Mouse (Mus musculus) MEL (cell line): ENCODE data around the gene Mob3a. TPM values are rescaled to one million over a fixed set of nuclear protein-coding genes. Genes with fewer than 3 reads are reported as not detected.

Experiments
- DNase-seq: peaks from one replicate; pipeline ENCODE4 v3.0.0; 2011; ENCODE audit warnings: low read depth, low spot score
- H3K27ac ChIP-seq: 2 replicates; pipeline ENCODE4 v1.5.1; 2012; ENCODE audit warnings: low read depth, mild to moderate bottlenecking, control low read depth, low read length, moderate library complexity; ENCODE audit not compliant: control insufficient read depth
- H3K27me3 ChIP-seq, 2 experiments: fragments of 150-350 bp in 1 of 2; sonication (generic) in 1 of 2; 2 replicates each; pipeline ENCODE4 v1.6.1; 2012; ENCODE audit warnings: low read length in 2 of 2, mild to moderate bottlenecking in 2 of 2, improper control_type of control experiment in 1 of 2, moderate library complexity in 1 of 2; ENCODE audit not compliant: insufficient read depth in 2 of 2, control insufficient read depth in 1 of 2
- H3K36me3 ChIP-seq, 2 experiments: 2 replicates each; pipeline ENCODE4 v1.6.1; 2012 to 2014; ENCODE audit warnings: low read length in 2 of 2, improper control_type of control experiment in 1 of 2, inconsistent platforms in 1 of 2, mild to moderate bottlenecking in 1 of 2; ENCODE audit not compliant: insufficient read depth in 2 of 2, control insufficient read depth in 1 of 2
- H3K4me1 ChIP-seq, 2 experiments: fragments of 150-350 bp in 1 of 2; sonication (generic) in 1 of 2; 2 replicates each; pipeline ENCODE4 v1.6.1; 2012; ENCODE audit warnings: low read length in 2 of 2, improper control_type of control experiment in 1 of 2, mild to moderate bottlenecking in 1 of 2; ENCODE audit not compliant: insufficient read depth in 2 of 2, control insufficient read depth in 1 of 2
- H3K4me3 ChIP-seq, 2 experiments: fragments of 150-350 bp in 1 of 2; sonication (generic) in 1 of 2; 2 replicates each; pipeline ENCODE4 v1.5.1; 2012; ENCODE audit warnings: low read depth in 2 of 2, low read length in 2 of 2, mild to moderate bottlenecking in 2 of 2, moderate library complexity in 2 of 2, control low read depth in 1 of 2, improper control_type of control experiment in 1 of 2; ENCODE audit not compliant: control insufficient read depth in 1 of 2, insufficient read depth in 1 of 2
- H3K79me2 ChIP-seq: 2 replicates; pipeline ENCODE4 v1.6.1; 2012; ENCODE audit warnings: mild to moderate bottlenecking, low read length, moderate library complexity; ENCODE audit not compliant: control insufficient read depth, poor library complexity, insufficient read depth
- H3K9ac ChIP-seq: 2 replicates; pipeline ENCODE4 v1.6.1; 2012; ENCODE audit warnings: low read depth, mild to moderate bottlenecking, control low read depth, low read length, moderate library complexity; ENCODE audit not compliant: control insufficient read depth, poor library complexity, severe bottlenecking
- H3K9me3 ChIP-seq: fragments of 150-350 bp; sonication (generic); replicated peaks from 2 replicates; pipeline ENCODE4 v1.6.1; 2012; ENCODE audit warnings: mild to moderate bottlenecking, low read length, improper control_type of control experiment, moderate library complexity; ENCODE audit not compliant: insufficient read depth
- CHD2 ChIP-seq: IDR thresholded peaks from 2 replicates; pipeline ENCODE4 v1.6.1; 2011; ENCODE audit warnings: low read length, improper control_type of control experiment
- ELF1 ChIP-seq: IDR thresholded peaks from 2 replicates; pipeline ENCODE4 v1.6.1; 2014; ENCODE audit warnings: low read depth, mild to moderate bottlenecking, inconsistent platforms, low read length, improper control_type of control experiment, moderate library complexity
- EP300 ChIP-seq, 2 experiments: IDR thresholded peaks; 2 replicates each; pipeline ENCODE4 v1.6.1; 2011; ENCODE audit warnings: improper control_type of control experiment in 2 of 2, low read length in 2 of 2, low read depth in 1 of 2, mild to moderate bottlenecking in 1 of 2
- GATA1 ChIP-seq: IDR thresholded peaks from 2 replicates; pipeline ENCODE4 v1.6.1; 2011; ENCODE audit warnings: low read depth, low read length, improper control_type of control experiment
- KAT2A ChIP-seq: conservative IDR thresholded peaks from 2 replicates; pipeline ENCODE4 v1.6.1; 2012; ENCODE audit warnings: low read depth, low read length, improper control_type of control experiment, inconsistent platforms
- MAX ChIP-seq: IDR thresholded peaks from 2 replicates; pipeline ENCODE4 v1.6.1; 2011; ENCODE audit warnings: low read length, improper control_type of control experiment
- MAZ ChIP-seq: IDR thresholded peaks from 2 replicates; pipeline ENCODE4 v1.6.1; 2012; ENCODE audit warnings: low read depth, mild to moderate bottlenecking, inconsistent platforms, low read length, improper control_type of control experiment
- MXI1 ChIP-seq: IDR thresholded peaks from 2 replicates; pipeline ENCODE4 v1.6.1; 2011; ENCODE audit warnings: mild to moderate bottlenecking, low read depth, low read length, improper control_type of control experiment
- MYC ChIP-seq: IDR thresholded peaks from 2 replicates; pipeline ENCODE4 v1.6.1; 2011; ENCODE audit warnings: low read depth, mild to moderate bottlenecking, low read length, improper control_type of control experiment, moderate library complexity
- NELFE ChIP-seq: IDR thresholded peaks from 2 replicates; pipeline ENCODE4 v1.6.1; 2011; ENCODE audit warnings: low read depth, low read length, improper control_type of control experiment
- NRF1 ChIP-seq: IDR thresholded peaks from 2 replicates; pipeline ENCODE4 v1.6.1; 2014; ENCODE audit warnings: low read depth, mild to moderate bottlenecking, inconsistent platforms, low read length, improper control_type of control experiment, moderate library complexity; ENCODE audit not compliant: poor library complexity, insufficient read depth, severe bottlenecking
- POLR2A ChIP-seq, 2 experiments: IDR thresholded peaks; 2 replicates each; pipeline ENCODE4 v1.6.1; 2011 to 2012; ENCODE audit warnings: low read length in 2 of 2, mild to moderate bottlenecking in 2 of 2, control low read depth in 1 of 2, improper control_type of control experiment in 1 of 2, low read depth in 1 of 2, moderate library complexity in 1 of 2; ENCODE audit not compliant: control insufficient read depth in 1 of 2, insufficient read depth in 1 of 2, poor library complexity in 1 of 2
- RCOR1 ChIP-seq: IDR thresholded peaks from 2 replicates; pipeline ENCODE4 v1.6.1; 2012; ENCODE audit warnings: low read depth, mild to moderate bottlenecking, inconsistent platforms, low read length, improper control_type of control experiment
- SIN3A ChIP-seq: IDR thresholded peaks from 2 replicates; pipeline ENCODE4 v1.6.1; 2012; ENCODE audit warnings: low read length, improper control_type of control experiment, inconsistent platforms
- TAL1 ChIP-seq: IDR thresholded peaks from 2 replicates; pipeline ENCODE4 v1.6.1; 2012; ENCODE audit warnings: mild to moderate bottlenecking, inconsistent platforms, low read length, moderate library complexity, mixed read lengths
- TBP ChIP-seq: IDR thresholded peaks from 2 replicates; pipeline ENCODE4 v1.8.0; 2011; ENCODE audit warnings: low read depth, low read length, improper control_type of control experiment
- UBTF ChIP-seq: IDR thresholded peaks from 2 replicates; pipeline ENCODE4 v1.6.1; 2012; ENCODE audit warnings: low read depth, mild to moderate bottlenecking, inconsistent platforms, low read length, improper control_type of control experiment, moderate library complexity, borderline replicate concordance; ENCODE audit not compliant: insufficient read depth
- USF1 ChIP-seq: IDR thresholded peaks from 2 replicates; pipeline ENCODE4 v1.6.1; 2014; ENCODE audit warnings: low read depth, mild to moderate bottlenecking, inconsistent platforms, low read length, improper control_type of control experiment, moderate library complexity
- ZC3H11A ChIP-seq: IDR thresholded peaks from 2 replicates; pipeline ENCODE4 v1.6.1; 2012; ENCODE audit warnings: low read depth, mild to moderate bottlenecking, inconsistent platforms, low read length, improper control_type of control experiment
- ZKSCAN1 ChIP-seq: IDR thresholded peaks from 2 replicates; pipeline ENCODE4 v1.6.1; 2012; ENCODE audit warnings: low read depth, mild to moderate bottlenecking, inconsistent platforms, low read length, improper control_type of control experiment, moderate library complexity
- ZMIZ1 ChIP-seq: IDR thresholded peaks from 2 replicates; pipeline ENCODE4 v1.6.1; 2012; ENCODE audit warnings: low read depth, mild to moderate bottlenecking, inconsistent platforms, low read length, improper control_type of control experiment, moderate library complexity
- polyA plus RNA-seq, 2 experiments: library from polyadenylated mRNA; stranded (reverse) in 1 of 2; unstranded in 1 of 2; fragments of >175 nt in 1 of 2; fragments of >200 nt in 1 of 2; gene quantifications; 2 replicates each; pipeline versions ENCODE4 v1.2.1 to v1.2.4; 2012; ENCODE audit warnings: low replicate concordance in 2 of 2, low read depth in 1 of 2; ENCODE audit not compliant: insufficient read length in 2 of 2, insufficient read depth in 1 of 2, missing spikeins in 1 of 2
- total RNA-seq: library from RNA; depleted of rRNA; stranded (reverse); fragments of 300-350 nt; gene quantifications from 2 replicates; pipeline ENCODE4 v1.2.3, GENCODE M21; 2012

Gene Mob3a
- total and polyA plus RNA-seq, 3 experiments: 38.3 to 63.4 TPM; not detected in 1

DNA sequence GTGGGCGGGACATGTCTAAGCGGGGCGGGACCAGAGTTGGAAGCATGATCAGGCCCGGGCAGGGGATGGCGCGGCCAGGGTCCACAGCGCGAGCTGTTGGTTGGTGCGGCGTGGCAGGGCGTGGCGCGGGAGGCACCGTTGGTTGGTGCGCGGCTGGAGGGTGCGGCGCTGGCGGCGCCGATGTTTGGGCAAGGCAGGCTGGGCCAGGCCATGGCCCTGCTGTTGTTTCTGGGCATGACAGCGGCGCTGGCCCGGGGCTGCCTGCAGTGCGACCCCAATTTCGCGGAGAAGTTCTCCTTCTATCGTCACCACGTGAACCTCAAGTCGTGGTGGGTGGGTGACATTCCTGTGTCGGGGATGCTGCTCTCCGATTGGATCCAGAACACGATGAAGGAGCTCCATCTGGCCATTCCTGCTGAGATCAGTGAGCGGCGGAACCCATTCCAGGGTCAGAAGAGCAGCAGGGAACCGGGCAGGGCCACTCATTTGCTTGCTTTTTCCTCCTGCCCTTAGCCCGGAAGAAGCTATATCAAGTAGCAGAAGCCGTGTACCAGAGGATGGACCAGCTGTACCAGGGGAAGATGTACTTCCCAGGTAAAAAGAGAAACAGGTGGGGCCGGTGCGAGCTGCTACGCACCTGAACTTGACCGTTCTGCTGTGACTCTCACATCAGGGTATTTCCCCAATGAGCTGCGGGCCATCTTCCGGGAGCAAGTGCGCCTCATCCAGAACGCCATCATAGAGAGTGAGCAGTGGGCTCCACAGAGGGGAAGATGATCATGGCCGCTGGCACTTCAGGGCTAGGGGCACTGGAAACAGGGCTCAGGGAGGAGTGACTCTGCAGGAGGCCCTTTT lies 986 bp upstream of the Mob3a start (continued):
- TF ChIP-seq NRF1 (peak; percentile 48; the same call in 1 of the 2 replicates), UBTF (peak; percentile 49; the same call in 1 of the 2 replicates), ZC3H11A (no peak)

DNA sequence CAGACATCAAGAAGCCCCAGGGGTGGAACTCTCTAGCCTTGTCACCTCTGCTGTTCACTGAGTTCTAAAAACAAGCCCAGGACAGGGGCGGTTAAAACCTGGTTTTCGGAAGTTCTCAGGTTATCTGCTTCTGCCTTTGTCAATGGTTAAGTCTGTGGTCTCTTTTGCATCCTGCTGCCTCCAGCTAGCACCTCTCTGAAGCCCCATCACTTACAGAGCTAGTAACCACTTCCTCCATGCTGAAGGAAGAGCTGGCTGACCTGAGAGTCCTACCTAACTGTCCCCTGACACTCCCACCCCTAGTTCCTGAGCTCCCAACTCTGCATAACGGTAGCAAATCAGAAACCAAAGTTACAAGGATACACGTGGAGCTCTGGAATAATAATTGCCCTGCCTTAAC lies 1.0 kb downstream of the Mob3a start:
- Histone ChIP-seq H3K36me3 (peaks cover 0 to 35% of the 10 kb centered on the region in 2 experiments; a peak in 2 of 4 replicates), H3K9me3 (no peaks in the 10 kb centered on the region), H3K9ac (peak overlapping the region; percentile 79), H3K4me1 (peaks cover 29 to 51% of the 10 kb centered on the region in 2 experiments), H3K4me3 (peak overlapping the region; percentile 83 to 95), H3K79me2 (peaks cover 4% of the 10 kb centered on the region)
- peak; percentile 82 for DNase-seq
- peak; percentile 65; the same call in 1 of the 2 replicates for TF ChIP-seq GATA1
- TF ChIP-seq TBP: no peak
- TF ChIP-seq TAL1: peak; percentile 51
- TF ChIP-seq NELFE: 0 out of 2 replicates have a peak, but pooled peaks have one; percentile 26
- peak; percentile 61 to 68 for TF ChIP-seq EP300 (IDR thresholded peaks at IDR 0.05; ENCODE audit: low read depth in 1 of 2, low read length in 2 of 2)
- TF ChIP-seq USF1: no peak
- 0 out of 2 replicates have a peak, but pooled peaks have one; percentile 34 for TF ChIP-seq ZMIZ1
- TF ChIP-seq ZKSCAN1: no peak
- TF ChIP-seq SIN3A: peak; percentile 72
- peak; percentile 45; the same call in 1 of the 2 replicates for TF ChIP-seq MYC
- TF ChIP-seq KAT2A: no peak
- TF ChIP-seq RCOR1: peak; percentile 44; the same call in 1 of the 2 replicates
- no peak for TF ChIP-seq POLR2A (IDR thresholded peaks at IDR 0.05; ENCODE audit: control insufficient read depth in 1 of 2, insufficient read depth in 1 of 2, low read depth in 1 of 2, low read length in 2 of 2, poor library complexity in 1 of 2)
- TF ChIP-seq MXI1: peak; percentile 82
- TF ChIP-seq NRF1: no peak
- peak; percentile 20; the same call in 1 of the 2 replicates for TF ChIP-seq MAZ
- peak; percentile 47; the same call in 1 of the 2 replicates for TF ChIP-seq MAX
- TF ChIP-seq CHD2: no peak
- 0 out of 2 replicates have a peak, but pooled peaks have one; percentile 12 for TF ChIP-seq ELF1
- TF ChIP-seq, all 39 proteins: peak for 12
- peak overlapping the region; percentile 75 for H3K27ac ChIP-seq
- H3K27me3 ChIP-seq: no peaks in the 10 kb centered on the region
